Mouse (Mus musculus): ENCODE data around the gene Mcub. TPM values are rescaled to one million over a fixed set of nuclear protein-coding genes. Genes with fewer than 3 reads are reported as not detected.
A peak's percentile ranks its signal among the peaks of the same experiment; 100 is the strongest.

Gene Mcub
- total and polyA plus RNA-seq, 2 experiments, result 0.12 TPM; not detected in 1

GRCm38 (mm10) chr3:129901271-129901809 is 68.7 kb downstream of the Mcub start, which contains the start of gene Casp6:
TSS of gene Casp6 (plus strand) at chr3:129901425.
- no peaks in the 10 kb centered on the region for H3K27me3 ChIP-seq (ENCODE audit: control insufficient read depth, insufficient read depth, low read length)
- H3K79me2 ChIP-seq (ENCODE audit: control insufficient read depth, insufficient read depth, low read length), result peaks cover 4% of the 10 kb centered on the region; the same call in 1 of the 2 replicates
- H3K4me1 ChIP-seq (ENCODE audit: control insufficient read depth, insufficient read depth, low read length), result peaks cover 4% of the 10 kb centered on the region; the same call in 1 of the 2 replicates
- peak within 1 kb of the TSS; percentile 92 for H3K9ac ChIP-seq (ENCODE audit: low read depth, low read length)
- WGBS, result under 1% methylated on average over 34 of the region's 34 CpGs
- DNase-seq (ENCODE audit: extremely low read depth, low read depth, low spot score), result peak; percentile 80
- H3K27ac ChIP-seq (replicated peaks; ENCODE audit: insufficient read depth, low read depth, low read length), result peak within 1 kb of the TSS; percentile 83
- TF ChIP-seq POLR2A (IDR thresholded peaks at IDR 0.05; ENCODE audit: extremely low read depth, insufficient read depth, low read length), result peak; percentile 73; the same call in 1 of the 2 replicates
- TF ChIP-seq CTCF (IDR thresholded peaks at IDR 0.05; ENCODE audit: low read depth, low read length), result no peak
- no peaks in the 10 kb centered on the region for H3K36me3 ChIP-seq (ENCODE audit: control insufficient read depth, insufficient read depth, low read length)
- H3K4me3 ChIP-seq (ENCODE audit: insufficient read depth, low read depth, low read length), result peak within 1 kb of the TSS; percentile 91

GRCm38 (mm10) chr3:129898886-129899285 is 71.1 kb downstream of the Mcub start:
- Histone ChIP-seq H3K79me2 (ENCODE audit: control insufficient read depth, insufficient read depth, low read length) (peaks cover 3% of the 10 kb centered on the region; the same call in 1 of the 2 replicates), H3K9ac (ENCODE audit: low read depth, low read length) (no peak overlapping the region), H3K4me1 (ENCODE audit: control insufficient read depth, insufficient read depth, low read length) (peaks cover 4% of the 10 kb centered on the region; the same call in 1 of the 2 replicates), H3K36me3 (ENCODE audit: control insufficient read depth, insufficient read depth, low read length) (no peaks in the 10 kb centered on the region), H3K27me3 (ENCODE audit: control insufficient read depth, insufficient read depth, low read length) (no peaks in the 10 kb centered on the region), H3K27ac (replicated peaks; ENCODE audit: insufficient read depth, low read depth, low read length) (no peak overlapping the region), H3K4me3 (ENCODE audit: insufficient read depth, low read depth, low read length) (no peak overlapping the region)
- TF ChIP-seq POLR2A (IDR thresholded peaks at IDR 0.05; ENCODE audit: extremely low read depth, insufficient read depth, low read length) (no peak), CTCF (IDR thresholded peaks at IDR 0.05; ENCODE audit: low read depth, low read length) (no peak)
- peak; percentile 39 for DNase-seq (ENCODE audit: extremely low read depth, low read depth, low spot score)
- WGBS, result 73% methylated on average over 4 of the region's 4 CpGs

GRCm38 (mm10) chr3:129896591-129896990 is 73.4 kb downstream of the Mcub start:
- H3K27me3 ChIP-seq (ENCODE audit: control insufficient read depth, insufficient read depth, low read length), result no peaks in the 10 kb centered on the region
- 15% methylated on average over 6 of the region's 6 CpGs for WGBS
- H3K36me3 ChIP-seq (ENCODE audit: control insufficient read depth, insufficient read depth, low read length), result no peaks in the 10 kb centered on the region

GRCm38 (mm10) chr3:129893143-129893542 is 76.9 kb downstream of the Mcub start:
- WGBS, result 96% methylated on average over 3 of the region's 3 CpGs
- no peak overlapping the region for H3K27ac ChIP-seq (replicated peaks; ENCODE audit: insufficient read depth, low read depth, low read length)

More at GRCm38 (mm10) chr3:129896591-129896990, 73.4 kb downstream of the Mcub start:
- TF ChIP-seq CTCF (IDR thresholded peaks at IDR 0.05; ENCODE audit: low read depth, low read length) (no peak), POLR2A (IDR thresholded peaks at IDR 0.05; ENCODE audit: extremely low read depth, insufficient read depth, low read length) (no peak)
- no peak overlapping the region for H3K4me3 ChIP-seq (ENCODE audit: insufficient read depth, low read depth, low read length)
- H3K9ac ChIP-seq (ENCODE audit: low read depth, low read length), result no peak overlapping the region
- H3K79me2 ChIP-seq (ENCODE audit: control insufficient read depth, insufficient read depth, low read length), result no peaks in the 10 kb centered on the region
- DNase-seq (ENCODE audit: extremely low read depth, low read depth, low spot score), result peak; percentile 87
- H3K27ac ChIP-seq (replicated peaks; ENCODE audit: insufficient read depth, low read depth, low read length), result no peak overlapping the region
- 0 out of 2 replicates have a peak, but pooled peaks cover 1% of the 10 kb centered on the region for H3K4me1 ChIP-seq (ENCODE audit: control insufficient read depth, insufficient read depth, low read length)

GRCm38 (mm10) chr3:129892003-129892402 is 78.0 kb downstream of the Mcub start:
- DNase-seq (ENCODE audit: extremely low read depth, low read depth, low spot score), result no peak
- H3K9ac ChIP-seq (ENCODE audit: low read depth, low read length), result no peak overlapping the region
- H3K27me3 ChIP-seq (ENCODE audit: control insufficient read depth, insufficient read depth, low read length), result no peaks in the 10 kb centered on the region
- H3K4me1 ChIP-seq (ENCODE audit: control insufficient read depth, insufficient read depth, low read length), result peaks cover 6% of the 10 kb centered on the region
- H3K79me2 ChIP-seq (ENCODE audit: control insufficient read depth, insufficient read depth, low read length), result no peaks in the 10 kb centered on the region
- 93% methylated on average over 5 of the region's 5 CpGs for WGBS
- no peak overlapping the region for H3K27ac ChIP-seq (replicated peaks; ENCODE audit: insufficient read depth, low read depth, low read length)
- H3K4me3 ChIP-seq (ENCODE audit: insufficient read depth, low read depth, low read length), result no peak overlapping the region
- no peaks in the 10 kb centered on the region; the same call in 1 of the 2 replicates for H3K36me3 ChIP-seq (ENCODE audit: control insufficient read depth, insufficient read depth, low read length)
- TF ChIP-seq CTCF (IDR thresholded peaks at IDR 0.05; ENCODE audit: low read depth, low read length) (no peak), POLR2A (IDR thresholded peaks at IDR 0.05; ENCODE audit: extremely low read depth, insufficient read depth, low read length) (no peak)

More at GRCm38 (mm10) chr3:129893143-129893542, 76.9 kb downstream of the Mcub start:
- DNase-seq (ENCODE audit: extremely low read depth, low read depth, low spot score), result no peak
- TF ChIP-seq CTCF (IDR thresholded peaks at IDR 0.05; ENCODE audit: low read depth, low read length) (no peak), POLR2A (IDR thresholded peaks at IDR 0.05; ENCODE audit: extremely low read depth, insufficient read depth, low read length) (no peak)
- Histone ChIP-seq H3K79me2 (ENCODE audit: control insufficient read depth, insufficient read depth, low read length) (no peaks in the 10 kb centered on the region), H3K4me1 (ENCODE audit: control insufficient read depth, insufficient read depth, low read length) (peaks cover 4% of the 10 kb centered on the region), H3K36me3 (ENCODE audit: control insufficient read depth, insufficient read depth, low read length) (no peaks in the 10 kb centered on the region; the same call in 1 of the 2 replicates), H3K9ac (ENCODE audit: low read depth, low read length) (no peak overlapping the region), H3K4me3 (ENCODE audit: insufficient read depth, low read depth, low read length) (no peak overlapping the region), H3K27me3 (ENCODE audit: control insufficient read depth, insufficient read depth, low read length) (no peaks in the 10 kb centered on the region)

Data from liver, adult 2 months (tissue).